Mouse (Mus musculus): Measurements from ENCODE around the gene Syne4. TPM values are rescaled to one million over a fixed set of nuclear protein-coding genes. Genes with fewer than 3 reads are reported as not detected.

Gene Syne4
- polyA plus RNA-seq, 1 experiment from 2014 or later = 11.9 TPM

- WGBS = 5% methylated on average over 27 of the region's 27 CpGs
Observed at GRCm38 (mm10) chr7:30308076-30309005, 6.3 kb upstream of the Syne4 start, which contains the start of gene Alkbh6. Gene Alkbh6, plus strand, starts transcription at chr7:30308717.

DNA sequence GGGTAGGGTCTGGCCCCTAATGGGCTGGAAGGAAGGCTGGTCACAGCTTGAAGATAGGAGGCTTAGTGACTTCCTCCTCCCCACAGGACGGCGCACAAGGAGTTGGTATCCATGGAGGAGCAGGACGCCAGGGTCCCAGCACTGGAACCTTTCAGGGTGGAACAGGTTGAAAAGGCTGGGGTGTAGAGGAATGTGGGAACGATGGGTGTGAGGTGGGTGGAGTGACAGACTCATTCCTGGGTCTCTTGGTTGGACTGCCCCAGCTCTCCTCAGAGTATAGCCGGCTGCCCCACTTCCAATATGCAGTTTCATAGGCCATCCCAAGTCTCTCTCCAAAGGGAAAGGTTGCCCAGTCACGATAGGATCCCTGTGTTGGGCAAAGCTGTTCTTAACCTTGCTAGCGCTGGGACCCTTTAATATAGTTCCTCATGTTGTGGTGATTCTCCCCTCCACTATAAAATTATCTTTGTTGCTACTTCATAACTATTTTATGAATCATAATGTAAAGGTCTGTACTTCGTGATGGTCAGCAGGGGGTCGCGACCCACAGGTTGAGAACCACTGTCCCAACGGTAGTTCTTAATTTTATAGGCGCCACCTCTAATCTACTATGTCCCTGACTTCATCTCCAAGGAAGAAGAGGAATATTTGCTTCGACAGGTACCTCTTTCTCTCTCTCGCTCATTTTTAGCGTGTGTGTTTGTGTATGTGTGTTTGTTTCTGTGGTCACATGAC, 5.0 kb upstream of the Syne4 start:
- peak overlapping the region; percentile 55 for H3K4me3 ChIP-seq (replicated peaks; ENCODE audit: low read length)
- no peaks in the 10 kb centered on the region for H3K27me3 ChIP-seq (ENCODE audit: control insufficient read depth, insufficient read depth, low read length)
- peaks cover 38% of the 10 kb centered on the region for H3K36me3 ChIP-seq (replicated peaks; ENCODE audit: control insufficient read depth, insufficient read depth)
- ATAC-seq (ENCODE audit: low FRiP score) (no peak), DNase-seq (ENCODE audit: low spot score) (no peak)
- 71% methylated on average over 15 of the region's 15 CpGs for WGBS
- no peaks in the 10 kb centered on the region for H3K9me3 ChIP-seq (ENCODE audit: control insufficient read depth, low read length)
- peak overlapping the region; percentile 83 for H3K4me2 ChIP-seq (replicated peaks)
- peaks cover 17% of the 10 kb centered on the region for H3K4me1 ChIP-seq (replicated peaks; ENCODE audit: control insufficient read depth, insufficient read depth, low read length)
- H3K27ac ChIP-seq = no peak overlapping the region
- peak overlapping the region; percentile 73 for H3K9ac ChIP-seq

More at GRCm38 (mm10) chr7:30308076-30309005, 6.3 kb upstream of the Syne4 start, which contains the start of gene Alkbh6:
- Histone ChIP-seq H3K4me2 (replicated peaks) (peak within 1 kb of the TSS; percentile 83), H3K27ac (peak within 1 kb of the TSS; percentile 83), H3K4me1 (replicated peaks; ENCODE audit: control insufficient read depth, insufficient read depth, low read length) (peaks cover 17% of the 10 kb centered on the region), H3K4me3 (replicated peaks; ENCODE audit: low read length) (peak within 1 kb of the TSS; percentile 55), H3K36me3 (replicated peaks; ENCODE audit: control insufficient read depth, insufficient read depth) (peaks cover 41% of the 10 kb centered on the region), H3K27me3 (ENCODE audit: control insufficient read depth, insufficient read depth, low read length) (no peaks in the 10 kb centered on the region), H3K9me3 (ENCODE audit: control insufficient read depth, low read length) (no peaks in the 10 kb centered on the region), H3K9ac (peak within 1 kb of the TSS; percentile 73)
- DNase-seq (ENCODE audit: low spot score) (peak; percentile 95), ATAC-seq (ENCODE audit: low FRiP score) (peak; percentile 99)

GRCm38 (mm10) chr7:30310136-30310535, 4.5 kb upstream of the Syne4 start:
- Histone ChIP-seq H3K27me3 (ENCODE audit: control insufficient read depth, insufficient read depth, low read length) (no peaks in the 10 kb centered on the region), H3K9ac (no peak overlapping the region), H3K4me2 (replicated peaks) (peak overlapping the region; percentile 83; the same call in 1 of the 2 replicates), H3K4me1 (replicated peaks; ENCODE audit: control insufficient read depth, insufficient read depth, low read length) (peaks cover 17% of the 10 kb centered on the region), H3K9me3 (ENCODE audit: control insufficient read depth, low read length) (no peaks in the 10 kb centered on the region), H3K27ac (no peak overlapping the region), H3K36me3 (replicated peaks; ENCODE audit: control insufficient read depth, insufficient read depth) (peaks cover 36% of the 10 kb centered on the region), H3K4me3 (replicated peaks; ENCODE audit: low read length) (no peak overlapping the region)
- ATAC-seq (ENCODE audit: low FRiP score) (no peak), DNase-seq (ENCODE audit: low spot score) (no peak)
- WGBS = 92% methylated on average over 12 of the region's 12 CpGs

DNA sequence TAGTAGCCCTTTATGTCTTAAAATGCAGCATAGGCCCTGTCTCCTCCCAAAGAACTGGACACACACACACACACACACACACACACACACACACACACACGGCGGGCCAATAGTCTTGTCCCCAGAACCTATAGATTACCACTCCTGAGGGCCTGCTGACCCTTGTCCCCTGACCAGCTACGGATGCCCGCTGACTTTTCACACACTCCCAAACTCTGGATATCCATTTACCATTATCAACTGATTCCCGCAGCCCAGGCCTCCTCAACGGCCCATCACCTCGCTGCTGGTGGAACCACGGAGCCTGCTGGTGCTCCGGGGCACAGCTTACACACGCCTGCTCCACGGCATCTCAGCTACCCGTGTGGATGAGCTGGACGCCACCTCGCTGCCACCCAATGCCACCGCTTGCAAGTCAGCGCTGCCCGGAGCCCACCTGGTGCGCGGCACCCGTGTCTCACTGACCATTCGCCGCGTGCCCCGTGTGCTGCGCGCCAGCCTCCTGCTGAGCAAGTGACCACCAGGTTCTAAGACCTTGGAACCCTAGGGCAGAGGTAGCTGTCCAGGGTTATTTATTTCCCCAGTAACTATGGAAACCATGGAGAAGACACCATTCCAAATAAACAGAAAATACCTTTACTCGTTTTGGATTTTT, 814 bp upstream of the Syne4 start:
- H3K27me3 ChIP-seq (ENCODE audit: control insufficient read depth, insufficient read depth, low read length) = no peaks in the 10 kb centered on the region
- H3K4me3 ChIP-seq (replicated peaks; ENCODE audit: low read length) = no peak overlapping the region
- peaks cover 13% of the 10 kb centered on the region; the same call in 1 of the 2 replicates for H3K36me3 ChIP-seq (replicated peaks; ENCODE audit: control insufficient read depth, insufficient read depth)
- DNase-seq (ENCODE audit: low spot score) (no peak), ATAC-seq (ENCODE audit: low FRiP score) (no peak)
- peaks cover 11% of the 10 kb centered on the region for H3K4me1 ChIP-seq (replicated peaks; ENCODE audit: control insufficient read depth, insufficient read depth, low read length)
- no peak overlapping the region for H3K27ac ChIP-seq
- no peaks in the 10 kb centered on the region for H3K9me3 ChIP-seq (ENCODE audit: control insufficient read depth, low read length)
- WGBS = 58% methylated on average over 27 of the region's 27 CpGs
- no peak overlapping the region for H3K9ac ChIP-seq
- H3K4me2 ChIP-seq (replicated peaks) = no peak overlapping the region

- DNase-seq (ENCODE audit: low spot score) (no peak), ATAC-seq (ENCODE audit: low FRiP score) (no peak)
- WGBS = 86% methylated on average over 13 of the region's 13 CpGs
Observed at GRCm38 (mm10) chr7:30315559-30316529, 1.2 kb downstream of the Syne4 start.

GRCm38 (mm10) chr7:30318142-30318541, 3.5 kb downstream of the Syne4 start:
- H3K4me1 ChIP-seq (replicated peaks; ENCODE audit: control insufficient read depth, insufficient read depth, low read length) = peaks cover 18% of the 10 kb centered on the region
- no peak overlapping the region for H3K4me2 ChIP-seq (replicated peaks)
- H3K4me3 ChIP-seq (replicated peaks; ENCODE audit: low read length) = no peak overlapping the region
- H3K27me3 ChIP-seq (ENCODE audit: control insufficient read depth, insufficient read depth, low read length) = no peaks in the 10 kb centered on the region
- no peak for DNase-seq (ENCODE audit: low spot score)
- peaks cover 3% of the 10 kb centered on the region; the same call in 1 of the 2 replicates for H3K36me3 ChIP-seq (replicated peaks; ENCODE audit: control insufficient read depth, insufficient read depth)
- no peaks in the 10 kb centered on the region for H3K9me3 ChIP-seq (ENCODE audit: control insufficient read depth, low read length)
- no peak for ATAC-seq (ENCODE audit: low FRiP score)
- no peak overlapping the region for H3K27ac ChIP-seq
- 91% methylated on average over 3 of the region's 3 CpGs for WGBS
- H3K9ac ChIP-seq = no peak overlapping the region

More at GRCm38 (mm10) chr7:30315559-30316529, 1.2 kb downstream of the Syne4 start:
- Histone ChIP-seq H3K27me3 (ENCODE audit: control insufficient read depth, insufficient read depth, low read length) (no peaks in the 10 kb centered on the region), H3K36me3 (replicated peaks; ENCODE audit: control insufficient read depth, insufficient read depth) (peaks cover 13% of the 10 kb centered on the region; the same call in 1 of the 2 replicates), H3K9ac (no peak overlapping the region), H3K4me1 (replicated peaks; ENCODE audit: control insufficient read depth, insufficient read depth, low read length) (peaks cover 4% of the 10 kb centered on the region), H3K27ac (no peak overlapping the region), H3K4me3 (replicated peaks; ENCODE audit: low read length) (no peak overlapping the region), H3K9me3 (ENCODE audit: control insufficient read depth, low read length) (no peaks in the 10 kb centered on the region), H3K4me2 (replicated peaks) (no peak overlapping the region)

- Histone ChIP-seq H3K27me3 (ENCODE audit: control insufficient read depth, insufficient read depth, low read length) (no peaks in the 10 kb centered on the region), H3K4me3 (replicated peaks; ENCODE audit: low read length) (peak overlapping the region; percentile 75), H3K36me3 (replicated peaks; ENCODE audit: control insufficient read depth, insufficient read depth) (no peaks in the 10 kb centered on the region; the same call in 1 of the 2 replicates), H3K4me2 (replicated peaks) (peak overlapping the region; percentile 85), H3K4me1 (replicated peaks; ENCODE audit: control insufficient read depth, insufficient read depth, low read length) (peaks cover 18% of the 10 kb centered on the region), H3K9ac (peak overlapping the region; percentile 87), H3K27ac (no peak overlapping the region), H3K9me3 (ENCODE audit: control insufficient read depth, low read length) (no peaks in the 10 kb centered on the region)
- no peak for DNase-seq (ENCODE audit: low spot score)
- ATAC-seq (ENCODE audit: low FRiP score) = no peak
- WGBS = 77% methylated on average over 2 of the region's 2 CpGs
Observed at GRCm38 (mm10) chr7:30320946-30321345, 6.3 kb downstream of the Syne4 start.

Data from hindbrain, embryonic 14.5 days (tissue).